Mouse (Mus musculus): ENCODE data around the gene Serpina7. TPM values are rescaled to one million over a fixed set of nuclear protein-coding genes. Genes with fewer than 3 reads are reported as not detected.

The Serpina7 gene
- polyA plus RNA-seq (2012; rRNA removed), result not detected in 2 replicates

GRCm38 (mm10) chrX:139085077-139085476 lies at the start of gene Serpina7:
Gene Serpina7, minus strand, starts transcription at chrX:139085236.

GRCm38 (mm10) chrX:139085943-139086342 lies 907 bp upstream of the Serpina7 start, which contains the start of gene 4930513O06Rik:
Gene 4930513O06Rik, plus strand, starts transcription at chrX:139086243.

Other genes with a start within 250 kb of the Serpina7 start
- gene Nrk, start 170.8 kb downstream of the Serpina7 start, polyA plus RNA-seq (2012; rRNA removed), result 0.01 TPM in 1 of 2 replicates, not detected in the other
- gene 4930513O06Rik, start 1.0 kb upstream of the Serpina7 start, polyA plus RNA-seq (2012; rRNA removed), result not detected in 2 replicates
- not detected in 2 replicates for gene 4933428M09Rik, start 94.0 kb upstream of the Serpina7 start, polyA plus RNA-seq (2012; rRNA removed)
- gene Mum1l1, start 124.8 kb upstream of the Serpina7 start, polyA plus RNA-seq (2012; rRNA removed), result not detected in 2 replicates
- gene Trap1a, start 248.4 kb upstream of the Serpina7 start, polyA plus RNA-seq (2012; rRNA removed), result not detected in 2 replicates